Mouse (Mus musculus): Measurements from ENCODE around the gene Olfr1097. TPM values are rescaled to one million over a fixed set of nuclear protein-coding genes. Genes with fewer than 3 reads are reported as not detected.

Olfr1097 gene
- not detected in 2 replicates for polyA plus RNA-seq (2015; fragmentation: Nextera tagmentation; extraction: Ambion mirVana)

- Histone ChIP-seq H3K27ac (replicated peaks) (no peak within 1 kb of the TSS), H3K36me3 (no peaks in the 10 kb centered on the region), H3K4me1 (no peaks in the 10 kb centered on the region), H3K27me3 (replicated peaks) (no peaks in the 10 kb centered on the region), H3K4me2 (no peak within 1 kb of the TSS), H3K4me3 (replicated peaks) (no peak within 1 kb of the TSS), H3K9me3 (replicated peaks) (no peaks in the 10 kb centered on the region), H3K9ac (replicated peaks) (no peak within 1 kb of the TSS)
- ATAC-seq (ENCODE audit: low FRiP score): no peak
- 95% methylated on average over 1 of the region's 1 CpGs for WGBS
These were observed at the start of gene Olfr1097 for GRCm38 (mm10) chr2:86892116-86892515. Gene Olfr1097 (minus strand): TSS chr2:86892216.

- H3K27me3 ChIP-seq (replicated peaks): no peaks in the 10 kb centered on the region
- no peak for ATAC-seq (ENCODE audit: low FRiP score)
- H3K4me2 ChIP-seq: no peak overlapping the region
- no peaks in the 10 kb centered on the region for H3K4me1 ChIP-seq
- H3K36me3 ChIP-seq: no peaks in the 10 kb centered on the region
- H3K9ac ChIP-seq (replicated peaks): no peak overlapping the region
- H3K9me3 ChIP-seq (replicated peaks): no peaks in the 10 kb centered on the region
- no peak overlapping the region for H3K27ac ChIP-seq (replicated peaks)
- no peak overlapping the region for H3K4me3 ChIP-seq (replicated peaks)
These were observed 34.5 kb upstream of the Olfr1097 start for GRCm38 (mm10) chr2:86926557-86926956.

- Histone ChIP-seq H3K4me1 (no peaks in the 10 kb centered on the region), H3K27me3 (replicated peaks) (no peaks in the 10 kb centered on the region), H3K36me3 (no peaks in the 10 kb centered on the region), H3K4me3 (replicated peaks) (no peak within 1 kb of the TSS), H3K9me3 (replicated peaks) (no peaks in the 10 kb centered on the region), H3K4me2 (no peak within 1 kb of the TSS), H3K9ac (replicated peaks) (no peak within 1 kb of the TSS), H3K27ac (replicated peaks) (no peak within 1 kb of the TSS)
- no peak for ATAC-seq (ENCODE audit: low FRiP score)
- WGBS: 95% methylated on average over 1 of the region's 1 CpGs
These were observed 32.4 kb upstream of the Olfr1097 start, which contains the start of gene Olfr1098 for GRCm38 (mm10) chr2:86924445-86924844. Gene Olfr1098 (minus strand): TSS chr2:86924545.

GRCm38 (mm10) chr2:86905647-86906046, 13.6 kb upstream of the Olfr1097 start:
- Histone ChIP-seq H3K27me3 (replicated peaks) (no peaks in the 10 kb centered on the region), H3K27ac (replicated peaks) (no peak overlapping the region), H3K9me3 (replicated peaks) (no peaks in the 10 kb centered on the region), H3K4me3 (replicated peaks) (no peak overlapping the region), H3K36me3 (no peaks in the 10 kb centered on the region), H3K9ac (replicated peaks) (no peak overlapping the region), H3K4me2 (no peak overlapping the region), H3K4me1 (no peaks in the 10 kb centered on the region)
- ATAC-seq (ENCODE audit: low FRiP score): no peak
- 95% methylated on average over 2 of the region's 2 CpGs for WGBS

- H3K36me3 ChIP-seq: no peaks in the 10 kb centered on the region
- H3K27ac ChIP-seq (replicated peaks): no peak within 1 kb of the TSS
- no peaks in the 10 kb centered on the region for H3K9me3 ChIP-seq (replicated peaks)
- no peak within 1 kb of the TSS for H3K4me2 ChIP-seq
- no peak for ATAC-seq (ENCODE audit: low FRiP score)
- H3K27me3 ChIP-seq (replicated peaks): no peaks in the 10 kb centered on the region
- H3K4me1 ChIP-seq: no peaks in the 10 kb centered on the region
- WGBS: 53% methylated on average over 1 of the region's 1 CpGs
- no peak within 1 kb of the TSS for H3K9ac ChIP-seq (replicated peaks)
- H3K4me3 ChIP-seq (replicated peaks): no peak within 1 kb of the TSS
These were observed 17.3 kb downstream of the Olfr1097 start, which contains the start of gene Gm13723 for GRCm38 (mm10) chr2:86874702-86875101. Gene Gm13723 (minus strand): TSS chr2:86874802.

- Histone ChIP-seq H3K36me3 (no peaks in the 10 kb centered on the region), H3K27ac (replicated peaks) (no peak within 1 kb of the TSS), H3K27me3 (replicated peaks) (no peaks in the 10 kb centered on the region), H3K4me3 (replicated peaks) (no peak within 1 kb of the TSS), H3K4me2 (no peak within 1 kb of the TSS), H3K4me1 (no peaks in the 10 kb centered on the region), H3K9me3 (replicated peaks) (no peaks in the 10 kb centered on the region), H3K9ac (replicated peaks) (no peak within 1 kb of the TSS)
- 91% methylated on average over 3 of the region's 3 CpGs for WGBS
- ATAC-seq (ENCODE audit: low FRiP score): no peak
These were observed 40.4 kb downstream of the Olfr1097 start, which contains the start of gene Olfr1095 for GRCm38 (mm10) chr2:86851596-86851995. Gene Olfr1095 (minus strand): TSS chr2:86851696.

Other genes with a start within 250 kb of the Olfr1097 start
- gene Olfr1085, start 230.2 kb downstream of the Olfr1097 start, polyA plus RNA-seq (2015; fragmentation: Nextera tagmentation; extraction: Ambion mirVana): not detected in 2 replicates
- gene Olfr1086, start 212.1 kb downstream of the Olfr1097 start, polyA plus RNA-seq (2015; fragmentation: Nextera tagmentation; extraction: Ambion mirVana): not detected in 2 replicates
- gene Olfr1087, start 193.8 kb downstream of the Olfr1097 start, polyA plus RNA-seq (2015; fragmentation: Nextera tagmentation; extraction: Ambion mirVana): not detected in 2 replicates
- not detected in 2 replicates for gene Olfr1089, start 158.5 kb downstream of the Olfr1097 start, polyA plus RNA-seq (2015; fragmentation: Nextera tagmentation; extraction: Ambion mirVana)
- gene Olfr1090, start 133.2 kb downstream of the Olfr1097 start, polyA plus RNA-seq (2015; fragmentation: Nextera tagmentation; extraction: Ambion mirVana): not detected in 2 replicates
- gene Olfr1093, start 109.7 kb downstream of the Olfr1097 start, polyA plus RNA-seq (2015; fragmentation: Nextera tagmentation; extraction: Ambion mirVana): not detected in 2 replicates
- not detected in 2 replicates for gene Olfr141, start 82.2 kb downstream of the Olfr1097 start, polyA plus RNA-seq (2015; fragmentation: Nextera tagmentation; extraction: Ambion mirVana)
- gene Olfr1094, start 67.6 kb downstream of the Olfr1097 start, polyA plus RNA-seq (2015; fragmentation: Nextera tagmentation; extraction: Ambion mirVana): not detected in 2 replicates
- not detected in 2 replicates for gene Olfr1095, start 40.5 kb downstream of the Olfr1097 start, polyA plus RNA-seq (2015; fragmentation: Nextera tagmentation; extraction: Ambion mirVana)
- gene Gm13723, start 17.4 kb downstream of the Olfr1097 start, polyA plus RNA-seq (2015; fragmentation: Nextera tagmentation; extraction: Ambion mirVana): not detected in 2 replicates
- gene Olfr1098, start 32.3 kb upstream of the Olfr1097 start, polyA plus RNA-seq (2015; fragmentation: Nextera tagmentation; extraction: Ambion mirVana): not detected in 2 replicates
- not detected in 2 replicates for gene Olfr1099, start 68.5 kb upstream of the Olfr1097 start, polyA plus RNA-seq (2015; fragmentation: Nextera tagmentation; extraction: Ambion mirVana)
- gene Olfr1100, start 87.7 kb upstream of the Olfr1097 start, polyA plus RNA-seq (2015; fragmentation: Nextera tagmentation; extraction: Ambion mirVana): not detected in 2 replicates
- gene Olfr1101, start 99.0 kb upstream of the Olfr1097 start, polyA plus RNA-seq (2015; fragmentation: Nextera tagmentation; extraction: Ambion mirVana): not detected in 2 replicates
- gene Olfr1102, start 106.2 kb upstream of the Olfr1097 start, polyA plus RNA-seq (2015; fragmentation: Nextera tagmentation; extraction: Ambion mirVana): not detected in 2 replicates
- gene Olfr1104, start 134.9 kb upstream of the Olfr1097 start, polyA plus RNA-seq (2015; fragmentation: Nextera tagmentation; extraction: Ambion mirVana): not detected in 2 replicates
- not detected in 2 replicates for gene Olfr1105, start 144.3 kb upstream of the Olfr1097 start, polyA plus RNA-seq (2015; fragmentation: Nextera tagmentation; extraction: Ambion mirVana)
- not detected in 2 replicates for gene Olfr1106, start 160.1 kb upstream of the Olfr1097 start, polyA plus RNA-seq (2015; fragmentation: Nextera tagmentation; extraction: Ambion mirVana)
- not detected in 2 replicates for gene Olfr1107, start 183.6 kb upstream of the Olfr1097 start, polyA plus RNA-seq (2015; fragmentation: Nextera tagmentation; extraction: Ambion mirVana)
- not detected in 2 replicates for gene Olfr1109, start 203.8 kb upstream of the Olfr1097 start, polyA plus RNA-seq (2015; fragmentation: Nextera tagmentation; extraction: Ambion mirVana)
- gene Olfr259, start 222.4 kb upstream of the Olfr1097 start, polyA plus RNA-seq (2015; fragmentation: Nextera tagmentation; extraction: Ambion mirVana): not detected in 2 replicates
- gene Olfr1110, start 248.1 kb upstream of the Olfr1097 start, polyA plus RNA-seq (2015; fragmentation: Nextera tagmentation; extraction: Ambion mirVana): not detected in 2 replicates

All from neural tube, embryonic 15.5 days (tissue).